Mouse (Mus musculus): ENCODE data around the gene Pheta1.

Gene Pheta1

GRCm38 (mm10) chr5:121825606-121826005 is 23.2 kb upstream of the Pheta1 start:
- DNase-seq (ENCODE audit: low spot score in 2 of 2): no peak

- DNase-seq (ENCODE audit: low spot score in 2 of 2): no peak
Observed at GRCm38 (mm10) chr5:121827876-121828275, 20.9 kb upstream of the Pheta1 start.

- peak in 1 of 2 experiments; percentile 56 for DNase-seq (ENCODE audit: low spot score in 2 of 2)
Observed at GRCm38 (mm10) chr5:121828491-121829432, 20.0 kb upstream of the Pheta1 start.

GRCm38 (mm10) chr5:121831002-121831601 is 17.7 kb upstream of the Pheta1 start:
- DNase-seq (ENCODE audit: low spot score in 2 of 2): no peak

GRCm38 (mm10) chr5:121832376-121833155 is 16.2 kb upstream of the Pheta1 start:
- no peak for DNase-seq (ENCODE audit: low spot score in 2 of 2)

GRCm38 (mm10) chr5:121833159-121833558 is 15.6 kb upstream of the Pheta1 start:
- DNase-seq (ENCODE audit: low spot score in 2 of 2): no peak

- no peak for DNase-seq (ENCODE audit: low spot score in 2 of 2)
Observed at GRCm38 (mm10) chr5:121833572-121834240, 15.1 kb upstream of the Pheta1 start.

GRCm38 (mm10) chr5:121834241-121834606 is 14.6 kb upstream of the Pheta1 start:
- DNase-seq (ENCODE audit: low spot score in 2 of 2): no peak

- DNase-seq (ENCODE audit: low spot score in 2 of 2): no peak
Observed at GRCm38 (mm10) chr5:121834991-121835747, 13.6 kb upstream of the Pheta1 start.

GRCm38 (mm10) chr5:121835949-121836691 is 12.7 kb upstream of the Pheta1 start:
- DNase-seq (ENCODE audit: low spot score in 2 of 2): no peak

- DNase-seq (ENCODE audit: low spot score in 2 of 2): peak; percentile 74 to 83
Observed at GRCm38 (mm10) chr5:121836692-121837415, 11.9 kb upstream of the Pheta1 start.

- peak; percentile 45 to 60 for DNase-seq (ENCODE audit: low spot score in 2 of 2)
Observed at GRCm38 (mm10) chr5:121837441-121838340, 11.1 kb upstream of the Pheta1 start, which contains the start of gene Sh2b3. Gene Sh2b3, minus strand, starts transcription at chr5:121837646.

GRCm38 (mm10) chr5:121838341-121839127 is 10.2 kb upstream of the Pheta1 start:
- peak; percentile 52 to 62 for DNase-seq (ENCODE audit: low spot score in 2 of 2)

GRCm38 (mm10) chr5:121839128-121839473 is 9.7 kb upstream of the Pheta1 start:
- DNase-seq (ENCODE audit: low spot score in 2 of 2): no peak

GRCm38 (mm10) chr5:121841516-121841915 is 7.3 kb upstream of the Pheta1 start:
- DNase-seq (ENCODE audit: low spot score in 2 of 2): no peak

GRCm38 (mm10) chr5:121841973-121842372 is 6.8 kb upstream of the Pheta1 start:
- no peak for DNase-seq (ENCODE audit: low spot score in 2 of 2)

GRCm38 (mm10) chr5:121842665-121843118 is 6.1 kb upstream of the Pheta1 start:
- DNase-seq (ENCODE audit: low spot score in 2 of 2): peak; percentile 83 to 85

Measured in right cerebral cortex, adult 2 months (tissue).